Mouse (Mus musculus) 416B (cell line): ENCODE results near the gene Hax1.

ENCODE experiments used
- DNase-seq: peaks from one replicate; pipeline ENCODE4 v3.0.0; 2011; ENCODE audit warnings: low read depth

Gene Hax1

GRCm38 (mm10) chr3:89962059-89962750 lies 36.4 kb downstream of the Hax1 start:
- DNase-seq = no peak

- DNase-seq = peak; percentile 93
These were observed 37.1 kb downstream of the Hax1 start for GRCm38 (mm10) chr3:89961436-89961835.

DNA sequence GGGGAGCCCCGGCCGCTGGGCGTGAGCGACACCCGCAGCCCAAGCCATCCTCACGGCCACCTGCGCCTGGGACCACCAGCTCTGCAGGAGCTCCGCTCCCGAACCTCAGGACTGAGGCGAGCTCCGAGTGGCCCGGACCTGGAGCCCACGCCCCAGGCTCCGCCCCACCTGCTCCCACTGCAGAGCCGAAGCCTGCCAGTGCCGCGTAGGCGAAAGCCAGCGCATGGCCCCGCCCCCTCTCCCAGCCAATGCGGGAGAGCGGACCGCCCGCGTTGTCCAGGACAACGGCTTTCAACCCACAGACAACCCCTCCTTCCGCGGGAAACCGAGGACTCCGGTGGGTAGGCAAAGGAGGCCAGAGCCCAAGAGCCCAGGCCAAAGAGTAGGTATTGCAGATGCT lies 38.1 kb downstream of the Hax1 start:
- no peak for DNase-seq

DNA sequence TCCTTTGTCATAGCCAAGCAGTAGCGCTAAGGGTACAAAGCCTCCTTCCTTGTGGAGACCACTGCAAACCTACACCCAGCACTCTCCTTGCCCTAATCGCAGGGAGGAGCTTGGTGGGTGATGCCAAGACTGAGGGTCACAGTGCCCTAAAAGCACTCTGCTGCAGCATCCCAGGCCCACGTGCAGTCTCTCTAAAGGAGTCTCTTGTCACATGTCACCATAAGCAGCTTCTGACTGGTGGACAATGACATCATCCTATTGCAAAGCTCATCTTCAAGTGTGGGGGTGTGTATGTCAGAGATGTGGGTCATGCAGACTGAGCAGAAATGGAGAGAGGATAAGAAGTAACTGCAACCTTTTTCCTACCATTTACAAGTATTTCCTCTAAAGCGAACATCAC lies 39.1 kb downstream of the Hax1 start:
- no peak for DNase-seq

DNA sequence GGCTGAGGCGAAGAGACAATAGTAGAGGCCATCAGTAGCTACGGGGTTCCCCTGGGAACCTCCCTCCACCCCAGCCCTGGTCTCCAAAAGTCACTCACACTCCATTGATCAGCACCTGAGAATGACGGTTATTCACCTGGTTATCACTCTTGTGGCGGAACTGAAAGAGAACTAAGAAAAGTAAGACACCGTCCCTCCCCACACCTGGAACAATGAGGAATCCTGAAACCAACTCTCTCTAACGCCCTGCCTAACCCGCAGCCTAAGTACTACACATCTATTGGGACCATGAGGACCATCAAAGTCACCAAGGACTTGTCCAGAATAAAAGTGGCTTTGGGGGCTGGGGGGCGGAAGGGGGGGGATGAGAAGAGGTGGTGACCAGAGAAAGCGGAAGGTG lies 40.7 kb downstream of the Hax1 start:
- no peak for DNase-seq

- no peak for DNase-seq
These were observed 42.2 kb downstream of the Hax1 start for GRCm38 (mm10) chr3:89956177-89956971.

- DNase-seq = peak; percentile 82
These were observed 45.2 kb downstream of the Hax1 start for GRCm38 (mm10) chr3:89953420-89953819.

DNA sequence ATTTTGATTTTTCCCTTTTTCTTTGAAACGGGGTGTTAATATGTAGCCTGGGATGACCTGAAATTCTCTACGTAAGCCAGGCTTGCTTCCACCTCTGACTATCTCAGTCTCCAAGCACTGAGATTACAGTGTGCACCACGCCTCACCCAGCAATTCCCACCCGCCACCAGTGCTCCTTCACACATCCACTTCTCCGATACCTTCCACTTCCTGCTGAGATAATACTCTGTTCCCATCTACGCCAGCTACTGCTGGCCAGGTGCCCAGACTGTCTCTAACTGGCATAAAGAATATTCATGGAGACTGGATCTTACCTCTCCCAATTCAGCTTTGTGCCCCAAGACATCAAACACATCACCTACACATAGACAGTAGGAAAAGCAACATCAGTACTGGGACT lies 49.9 kb downstream of the Hax1 start:
- no peak for DNase-seq

DNA sequence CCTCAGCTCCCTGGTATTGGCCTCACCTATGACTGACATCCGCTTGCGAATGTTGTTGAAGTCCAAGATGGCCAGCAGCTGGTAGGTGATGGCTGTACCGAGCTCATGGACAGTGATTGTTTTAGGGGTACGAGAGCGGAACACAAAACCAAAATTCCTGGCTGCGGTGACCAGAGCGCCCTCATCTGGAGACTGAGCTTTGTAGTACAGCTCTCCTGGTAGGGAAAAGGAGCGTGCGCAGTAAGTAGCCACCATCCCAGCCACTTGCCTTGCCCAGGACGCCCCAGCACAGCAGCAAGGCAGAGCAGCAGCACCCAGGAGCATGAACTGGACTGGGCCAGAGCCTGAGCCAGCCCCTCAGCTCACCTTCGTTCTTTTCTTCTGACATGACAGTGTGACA lies 50.6 kb downstream of the Hax1 start:
- DNase-seq = no peak
